Mouse (Mus musculus) lung, embryonic 15.5 days (tissue): ENCODE results near the gene Cyth4. TPM values are rescaled to one million over a fixed set of nuclear protein-coding genes. Genes with fewer than 3 reads are reported as not detected.
A peak's percentile ranks its signal among the peaks of the same experiment; 100 is the strongest.

ENCODE experiments used
- ATAC-seq: fragments of 200-750 bp; cut with Nextera tagmentation; 2 replicates; pipeline ENCODE4 v1.8.0; 2017; ENCODE audit warnings: moderate number of reproducible peaks, borderline replicate concordance; ENCODE audit not compliant: low FRiP score, low TSS enrichment; ENCODE audit errors: extremely low read depth
- H3K27ac ChIP-seq: fragments of 300-500 bp; sonication (generic); 2 replicates; pipeline ENCODE4 v1.5.1; 2015; ENCODE audit warnings: moderate library complexity, mild to moderate bottlenecking, inconsistent platforms
- H3K27me3 ChIP-seq: fragments of 300-500 bp; sonication (generic); 2 replicates; pipeline ENCODE4 v1.6.1; 2015; ENCODE audit warnings: inconsistent platforms
- H3K36me3 ChIP-seq: fragments of 300-500 bp; sonication (generic); 2 replicates; pipeline ENCODE4 v1.6.1; 2015; ENCODE audit warnings: inconsistent platforms
- H3K4me1 ChIP-seq: fragments of 300-500 bp; sonication (generic); 2 replicates; pipeline ENCODE4 v1.6.1; 2015; ENCODE audit warnings: inconsistent platforms
- H3K4me2 ChIP-seq: fragments of 300-500 bp; sonication (generic); 2 replicates; pipeline ENCODE4 v1.6.1; 2015; ENCODE audit warnings: inconsistent platforms, mild to moderate bottlenecking, moderate library complexity
- H3K4me3 ChIP-seq: fragments of 300-500 bp; sonication (generic); 2 replicates; pipeline ENCODE4 v1.5.1; 2015; ENCODE audit warnings: mild to moderate bottlenecking, inconsistent platforms
- H3K9ac ChIP-seq: fragments of 300-500 bp; sonication (generic); 2 replicates; pipeline ENCODE4 v1.6.1; 2015; ENCODE audit warnings: inconsistent platforms
- H3K9me3 ChIP-seq: fragments of 300-500 bp; sonication (generic); 2 replicates; pipeline ENCODE4 v1.6.1; 2016; ENCODE audit warnings: inconsistent platforms
- WGBS: fragments of 180-500 bp; shearing (Covaris S2); methylation state at CpG from one replicate; pipeline ENCODE4 v1.1.7; 2015; 5-methylcytosine and 5-hydroxymethylcytosine counted together
- polyA plus RNA-seq: library from polyadenylated mRNA; unstranded; fragments of >200 nt; fragmentation: Nextera tagmentation; extraction: Ambion mirVana; gene quantifications from 2 replicates; pipeline ENCODE4 v1.2.1, GENCODE M21; 2015

Gene Cyth4
- 10.7 and 13.0 TPM in 2 replicates for polyA plus RNA-seq

- H3K4me2 ChIP-seq = no peak within 1 kb of the TSS
- H3K9me3 ChIP-seq = no peaks in the 10 kb centered on the region
- H3K4me1 ChIP-seq = no peaks in the 10 kb centered on the region
- no peak within 1 kb of the TSS; the same call in 1 of the 2 replicates for H3K4me3 ChIP-seq
- H3K27ac ChIP-seq = peak within 1 kb of the TSS; percentile 20; the same call in 1 of the 2 replicates
- ATAC-seq = no peak
- WGBS = 81% methylated on average over 7 of the region's 7 CpGs
- H3K27me3 ChIP-seq = no peaks in the 10 kb centered on the region
- no peaks in the 10 kb centered on the region for H3K36me3 ChIP-seq
- no peak within 1 kb of the TSS for H3K9ac ChIP-seq
These were observed at the start of gene Cyth4 for GRCm38 (mm10) chr15:78596914-78597313. TSS of gene Cyth4 (plus strand) at chr15:78597047.

- no peak overlapping the region for H3K27ac ChIP-seq
- no peak overlapping the region; the same call in 1 of the 2 replicates for H3K9ac ChIP-seq
- H3K27me3 ChIP-seq = peaks cover 13% of the 10 kb centered on the region; the same call in 1 of the 2 replicates
- no peak for ATAC-seq
- WGBS = 34% methylated on average over 5 of the region's 5 CpGs
- no peaks in the 10 kb centered on the region for H3K9me3 ChIP-seq
- H3K4me2 ChIP-seq = no peak overlapping the region
- no peak overlapping the region for H3K4me3 ChIP-seq
- H3K4me1 ChIP-seq = peaks cover 5% of the 10 kb centered on the region; the same call in 1 of the 2 replicates
- H3K36me3 ChIP-seq = no peaks in the 10 kb centered on the region
These were observed 49.2 kb upstream of the Cyth4 start for GRCm38 (mm10) chr15:78547415-78548335.

GRCm38 (mm10) chr15:78548336-78548665 lies 48.5 kb upstream of the Cyth4 start:
- no peaks in the 10 kb centered on the region; the same call in 1 of the 2 replicates for H3K4me1 ChIP-seq
- H3K4me2 ChIP-seq = no peak overlapping the region
- no peaks in the 10 kb centered on the region for H3K9me3 ChIP-seq
- H3K27me3 ChIP-seq = peaks cover 13% of the 10 kb centered on the region; the same call in 1 of the 2 replicates
- no peak overlapping the region for H3K27ac ChIP-seq
- no peak overlapping the region for H3K4me3 ChIP-seq
- peak; percentile 27; the same call in 1 of the 2 replicates for ATAC-seq
- WGBS = 28% methylated on average over 3 of the region's 3 CpGs
- no peaks in the 10 kb centered on the region for H3K36me3 ChIP-seq
- no peak overlapping the region; the same call in 1 of the 2 replicates for H3K9ac ChIP-seq

GRCm38 (mm10) chr15:78548711-78549110 lies 48.1 kb upstream of the Cyth4 start:
- peaks cover 13% of the 10 kb centered on the region; the same call in 1 of the 2 replicates for H3K27me3 ChIP-seq
- no peak overlapping the region for H3K4me3 ChIP-seq
- H3K36me3 ChIP-seq = no peaks in the 10 kb centered on the region
- H3K4me1 ChIP-seq = no peaks in the 10 kb centered on the region; the same call in 1 of the 2 replicates
- no peak overlapping the region for H3K9ac ChIP-seq
- no peak overlapping the region for H3K4me2 ChIP-seq
- H3K27ac ChIP-seq = no peak overlapping the region
- no peak for ATAC-seq
- 43% methylated on average over 8 of the region's 8 CpGs for WGBS
- no peaks in the 10 kb centered on the region for H3K9me3 ChIP-seq

GRCm38 (mm10) chr15:78549189-78549734 lies 47.6 kb upstream of the Cyth4 start:
- Histone ChIP-seq H3K4me2 (no peak overlapping the region), H3K4me1 (no peaks in the 10 kb centered on the region; the same call in 1 of the 2 replicates), H3K36me3 (no peaks in the 10 kb centered on the region), H3K4me3 (no peak overlapping the region), H3K9ac (no peak overlapping the region), H3K27me3 (peaks cover 10% of the 10 kb centered on the region; the same call in 1 of the 2 replicates), H3K27ac (no peak overlapping the region), H3K9me3 (no peaks in the 10 kb centered on the region)
- ATAC-seq = no peak
- WGBS = 56% methylated on average over 4 of the region's 4 CpGs

- Histone ChIP-seq H3K4me1 (no peaks in the 10 kb centered on the region), H3K36me3 (no peaks in the 10 kb centered on the region), H3K9me3 (no peaks in the 10 kb centered on the region), H3K4me3 (peak overlapping the region; percentile 17; the same call in 1 of the 2 replicates), H3K27me3 (no peaks in the 10 kb centered on the region), H3K27ac (no peak overlapping the region), H3K9ac (no peak overlapping the region), H3K4me2 (peak overlapping the region; percentile 35)
- WGBS = 59% methylated on average over 25 of the region's 25 CpGs
- ATAC-seq = no peak
These were observed 42.1 kb upstream of the Cyth4 start for GRCm38 (mm10) chr15:78554545-78555313.

GRCm38 (mm10) chr15:78557693-78558535 lies 38.9 kb upstream of the Cyth4 start:
- no peak overlapping the region for H3K9ac ChIP-seq
- H3K4me3 ChIP-seq = no peak overlapping the region
- 40% methylated on average over 10 of the region's 10 CpGs for WGBS
- H3K4me2 ChIP-seq = no peak overlapping the region
- H3K9me3 ChIP-seq = no peaks in the 10 kb centered on the region
- no peak overlapping the region for H3K27ac ChIP-seq
- H3K4me1 ChIP-seq = no peaks in the 10 kb centered on the region
- ATAC-seq = no peak
- no peaks in the 10 kb centered on the region for H3K36me3 ChIP-seq
- no peaks in the 10 kb centered on the region for H3K27me3 ChIP-seq

- Histone ChIP-seq H3K36me3 (no peaks in the 10 kb centered on the region), H3K9me3 (no peaks in the 10 kb centered on the region), H3K9ac (no peak overlapping the region), H3K27ac (no peak overlapping the region), H3K4me2 (no peak overlapping the region), H3K27me3 (no peaks in the 10 kb centered on the region), H3K4me3 (no peak overlapping the region), H3K4me1 (no peaks in the 10 kb centered on the region)
- WGBS = 59% methylated on average over 11 of the region's 11 CpGs
- ATAC-seq = no peak
These were observed 37.5 kb upstream of the Cyth4 start for GRCm38 (mm10) chr15:78559141-78559979.

- H3K9me3 ChIP-seq = no peaks in the 10 kb centered on the region
- H3K36me3 ChIP-seq = no peaks in the 10 kb centered on the region
- no peak overlapping the region for H3K4me2 ChIP-seq
- H3K27me3 ChIP-seq = no peaks in the 10 kb centered on the region
- no peak overlapping the region for H3K4me3 ChIP-seq
- H3K4me1 ChIP-seq = no peaks in the 10 kb centered on the region
- 90% methylated on average over 3 of the region's 3 CpGs for WGBS
- no peak overlapping the region for H3K27ac ChIP-seq
- no peak overlapping the region for H3K9ac ChIP-seq
- ATAC-seq = no peak
These were observed 33.5 kb upstream of the Cyth4 start for GRCm38 (mm10) chr15:78563344-78563743.

GRCm38 (mm10) chr15:78563937-78564336 lies 32.9 kb upstream of the Cyth4 start:
- H3K4me2 ChIP-seq = no peak overlapping the region
- no peak overlapping the region for H3K4me3 ChIP-seq
- no peaks in the 10 kb centered on the region for H3K4me1 ChIP-seq
- no peaks in the 10 kb centered on the region for H3K36me3 ChIP-seq
- no peak overlapping the region for H3K27ac ChIP-seq
- WGBS = 64% methylated on average over 5 of the region's 5 CpGs
- H3K9me3 ChIP-seq = no peaks in the 10 kb centered on the region
- no peak overlapping the region for H3K9ac ChIP-seq
- ATAC-seq = no peak
- H3K27me3 ChIP-seq = no peaks in the 10 kb centered on the region
